Mouse (Mus musculus): ENCODE results near the gene Vmn1r125. TPM values are rescaled to one million over a fixed set of nuclear protein-coding genes. Genes with fewer than 3 reads are reported as not detected.

The Vmn1r125 gene
- polyA plus RNA-seq (2014; fragmentation: Illumina TruSeq; extraction: RNeasy Lipid Tissue Mini Kit (QIAGEN cat#74804)) = not detected

GRCm38 (mm10) chr7:21271879-21272278, at the start of gene Vmn1r125:
TSS of gene Vmn1r125 (plus strand) at chr7:21272179.

DNA sequence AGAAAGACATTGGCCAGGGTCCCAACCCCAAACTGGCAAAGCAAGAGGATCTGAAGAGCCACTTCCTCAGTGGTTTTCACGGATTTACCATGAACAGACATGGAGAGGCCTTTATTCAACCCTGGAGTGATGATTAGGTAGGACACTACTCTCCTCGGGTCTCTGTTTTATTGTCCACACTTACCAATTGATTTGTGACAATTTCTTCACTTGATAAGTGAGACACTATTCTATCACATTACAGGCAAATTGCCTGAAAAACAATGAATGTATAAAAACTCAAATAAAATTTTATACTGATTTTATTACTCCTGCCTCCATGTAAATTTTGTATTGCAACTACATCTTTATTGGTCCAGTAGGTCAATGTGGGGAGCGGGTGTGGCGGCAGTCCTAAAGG, 11.5 kb upstream of the Vmn1r125 start, which contains the start of gene Vmn1r124:
Vmn1r124 (minus strand) TSS at position 101 of the 400 bp plus-strand sequence.

DNA sequence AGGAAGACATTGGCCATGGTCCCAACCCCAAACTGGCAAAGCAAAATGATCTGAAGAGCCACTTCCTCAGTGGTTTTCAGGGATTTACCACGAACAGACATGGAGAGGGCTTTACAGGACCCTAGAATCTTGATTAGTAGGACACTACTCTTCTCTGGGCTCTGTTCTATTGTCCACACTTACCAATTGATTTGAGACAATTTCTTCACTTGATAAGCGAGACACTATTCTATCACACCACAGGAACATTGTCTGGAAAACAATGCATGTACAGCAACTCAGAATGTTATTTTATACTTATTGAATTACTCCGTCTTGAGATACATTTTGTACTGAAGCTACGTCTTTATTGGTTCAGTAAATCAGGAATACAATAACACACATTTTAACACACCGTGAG, 29.4 kb downstream of the Vmn1r125 start, which contains the start of gene Vmn1r126:
Vmn1r126 (minus strand) TSS at position 101 of the 400 bp plus-strand sequence.

DNA sequence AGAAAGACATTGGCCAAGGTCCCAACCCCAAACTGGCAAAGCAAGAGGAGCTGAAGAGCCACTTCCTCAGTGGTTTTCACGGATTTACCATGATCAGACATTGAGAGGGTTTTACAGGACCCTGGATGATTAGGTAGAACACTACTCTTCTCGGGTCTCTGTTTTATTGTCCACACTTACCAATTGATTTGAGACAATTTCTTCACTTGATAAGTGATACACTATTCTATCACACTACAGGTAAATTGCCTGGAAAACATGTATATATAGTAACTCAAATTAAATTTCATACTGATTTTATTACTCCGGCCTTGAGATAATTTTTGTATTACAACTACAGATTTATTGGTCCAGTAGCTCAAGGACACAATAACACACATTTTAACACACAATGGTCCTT, 47.8 kb downstream of the Vmn1r125 start, which contains the start of gene Vmn1r127:
Vmn1r127 (minus strand) TSS at position 101 of the 400 bp plus-strand sequence.

Other genes with a start within 250 kb of the Vmn1r125 start
- gene Vmn1r120, start 218.4 kb upstream of the Vmn1r125 start, polyA plus RNA-seq (2014; fragmentation: Illumina TruSeq; extraction: RNeasy Lipid Tissue Mini Kit (QIAGEN cat#74804)) = not detected
- gene Vmn1r121, start 173.7 kb upstream of the Vmn1r125 start, polyA plus RNA-seq (2014; fragmentation: Illumina TruSeq; extraction: RNeasy Lipid Tissue Mini Kit (QIAGEN cat#74804)) = not detected
- not detected for gene Vmn1r122, start 138.1 kb upstream of the Vmn1r125 start, polyA plus RNA-seq (2014; fragmentation: Illumina TruSeq; extraction: RNeasy Lipid Tissue Mini Kit (QIAGEN cat#74804))
- gene Vmn1r123, start 110.0 kb upstream of the Vmn1r125 start, polyA plus RNA-seq (2014; fragmentation: Illumina TruSeq; extraction: RNeasy Lipid Tissue Mini Kit (QIAGEN cat#74804)) = not detected
- not detected for gene Gm5157, start 81.8 kb upstream of the Vmn1r125 start, polyA plus RNA-seq (2014; fragmentation: Illumina TruSeq; extraction: RNeasy Lipid Tissue Mini Kit (QIAGEN cat#74804))
- not detected for gene Vmn1r124, start 11.6 kb upstream of the Vmn1r125 start, polyA plus RNA-seq (2014; fragmentation: Illumina TruSeq; extraction: RNeasy Lipid Tissue Mini Kit (QIAGEN cat#74804))
- gene Vmn1r126, start 29.3 kb downstream of the Vmn1r125 start, polyA plus RNA-seq (2014; fragmentation: Illumina TruSeq; extraction: RNeasy Lipid Tissue Mini Kit (QIAGEN cat#74804)) = not detected
- not detected for gene Vmn1r127, start 47.7 kb downstream of the Vmn1r125 start, polyA plus RNA-seq (2014; fragmentation: Illumina TruSeq; extraction: RNeasy Lipid Tissue Mini Kit (QIAGEN cat#74804))
- gene Vmn1r128, start 77.2 kb downstream of the Vmn1r125 start, polyA plus RNA-seq (2014; fragmentation: Illumina TruSeq; extraction: RNeasy Lipid Tissue Mini Kit (QIAGEN cat#74804)) = not detected
- not detected for gene Vmn1r129, start 89.1 kb downstream of the Vmn1r125 start, polyA plus RNA-seq (2014; fragmentation: Illumina TruSeq; extraction: RNeasy Lipid Tissue Mini Kit (QIAGEN cat#74804))
- gene Gm6882, start 160.6 kb downstream of the Vmn1r125 start, polyA plus RNA-seq (2014; fragmentation: Illumina TruSeq; extraction: RNeasy Lipid Tissue Mini Kit (QIAGEN cat#74804)) = not detected
- gene Vmn1r130, start 239.6 kb downstream of the Vmn1r125 start, polyA plus RNA-seq (2014; fragmentation: Illumina TruSeq; extraction: RNeasy Lipid Tissue Mini Kit (QIAGEN cat#74804)) = not detected